Mouse (Mus musculus): ENCODE measurements at regions not wholly inside any gene's neighbourhood (a gene's known extent, or its start where the extent isn't known, plus 50 kb on each side); places are given as distances from the start of the nearest gene placed in this dataset.

DNA sequence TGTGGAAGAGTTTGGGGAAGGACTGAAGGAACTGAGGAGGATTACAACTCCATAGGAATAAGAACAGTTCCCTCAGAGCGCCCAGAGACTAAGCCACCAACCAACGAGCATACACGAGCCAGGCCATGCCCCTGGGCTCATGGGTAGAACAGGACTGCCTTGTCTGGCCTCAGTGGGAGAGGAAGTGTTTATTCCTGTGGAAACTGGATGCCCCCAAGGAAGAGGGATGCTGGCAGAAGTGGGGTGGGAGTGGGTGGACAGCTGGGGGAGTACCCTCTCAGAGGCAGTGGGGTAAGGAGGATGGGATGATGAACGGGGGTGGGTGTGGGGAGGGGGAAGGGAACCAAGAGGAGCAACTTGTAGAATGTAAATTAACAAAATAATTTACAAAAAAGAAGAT is 86.3 kb upstream of the Rab11fip2 start:
- no peak overlapping the region for H3K27ac ChIP-seq
- no peak overlapping the region for H3K4me2 ChIP-seq
- no peak for ATAC-seq (ENCODE audit: insufficient read depth, low FRiP score, low read depth)

DNA sequence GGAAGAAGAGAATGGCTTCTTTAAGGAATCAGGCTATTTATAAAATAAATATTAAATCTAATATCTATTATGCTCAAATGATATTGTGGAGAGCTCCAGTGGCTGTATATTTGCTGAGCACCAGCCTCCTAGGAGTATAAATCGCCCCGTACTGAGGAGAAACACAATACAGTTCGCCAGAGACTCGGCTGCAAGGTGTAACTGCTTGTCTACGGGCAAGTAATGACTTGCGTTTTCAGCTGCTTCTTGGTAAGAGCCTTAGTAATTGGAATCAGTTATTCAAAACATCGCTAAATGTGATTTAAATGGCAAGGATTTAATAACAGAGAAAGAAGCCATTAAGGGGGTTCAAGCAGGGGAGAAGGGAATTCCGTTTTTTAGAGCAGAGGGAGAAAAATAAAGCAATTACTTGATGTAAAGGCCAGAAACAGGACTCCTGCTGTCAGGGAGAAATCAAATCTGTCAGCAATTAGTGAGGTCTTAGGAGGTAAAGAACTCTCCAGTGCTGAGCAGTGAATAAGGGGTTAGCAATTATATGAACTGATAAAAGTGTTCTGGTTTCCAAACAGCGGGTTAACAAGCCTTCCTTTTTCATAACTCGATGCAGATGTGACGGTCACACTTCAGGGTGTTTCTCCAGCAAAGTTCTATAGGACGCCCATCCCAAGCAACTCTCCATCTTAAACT is 72.3 kb upstream of the Rab11fip2 start:
- H3K4me3 ChIP-seq (replicated peaks), result no peak overlapping the region
- no peaks in the 10 kb centered on the region for H3K4me1 ChIP-seq
- ATAC-seq (ENCODE audit: insufficient read depth, low FRiP score, low read depth), result no peak
- no peaks in the 10 kb centered on the region for H3K27me3 ChIP-seq (replicated peaks)
- H3K9me3 ChIP-seq, result no peaks in the 10 kb centered on the region
- 57% methylated on average over 12 of the region's 12 CpGs for WGBS
- no peak overlapping the region for H3K9ac ChIP-seq
- H3K36me3 ChIP-seq, result no peaks in the 10 kb centered on the region
- H3K27ac ChIP-seq, result no peak overlapping the region
- no peak overlapping the region for H3K4me2 ChIP-seq

More for the DNA sequence above, 86.3 kb upstream of the Rab11fip2 start:
- Histone ChIP-seq H3K9me3 (no peaks in the 10 kb centered on the region), H3K4me1 (no peaks in the 10 kb centered on the region), H3K27me3 (replicated peaks) (no peaks in the 10 kb centered on the region), H3K9ac (no peak overlapping the region), H3K4me3 (replicated peaks) (no peak overlapping the region), H3K36me3 (no peaks in the 10 kb centered on the region)
- WGBS, result 54% methylated on average over 4 of the region's 4 CpGs

DNA sequence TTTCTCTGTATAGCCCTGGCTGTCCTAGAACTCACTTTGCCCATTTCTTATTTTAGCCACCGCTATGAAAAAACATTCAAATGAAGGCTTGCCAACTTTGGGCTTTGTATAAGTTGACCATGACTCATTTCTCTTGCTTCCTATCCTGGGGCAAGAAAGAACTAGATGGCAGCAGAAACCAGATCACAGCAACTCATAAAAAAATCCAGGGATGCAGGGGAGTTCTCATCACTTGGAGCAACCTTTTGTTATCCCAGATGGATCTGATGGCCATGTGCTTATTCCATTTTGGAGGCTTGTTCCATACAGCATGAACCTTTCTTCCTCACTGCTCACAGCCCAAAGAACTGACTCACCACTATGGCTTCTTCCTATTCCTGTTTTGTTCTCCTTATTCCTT is 52.1 kb upstream of the Rab11fip2 start:
- no peaks in the 10 kb centered on the region for H3K27me3 ChIP-seq (replicated peaks)
- no peaks in the 10 kb centered on the region for H3K36me3 ChIP-seq
- H3K4me3 ChIP-seq (replicated peaks), result no peak overlapping the region
- ATAC-seq (ENCODE audit: insufficient read depth, low FRiP score, low read depth), result no peak
- H3K27ac ChIP-seq, result no peak overlapping the region
- 90% methylated on average over 1 of the region's 1 CpGs for WGBS
- H3K9ac ChIP-seq, result no peak overlapping the region
- H3K4me2 ChIP-seq, result no peak overlapping the region
- no peaks in the 10 kb centered on the region for H3K4me1 ChIP-seq
- H3K9me3 ChIP-seq, result no peaks in the 10 kb centered on the region
